Mouse (Mus musculus): ENCODE results near the gene Carmil3. TPM values are rescaled to one million over a fixed set of nuclear protein-coding genes. Genes with fewer than 3 reads are reported as not detected.
A peak's percentile ranks its signal among the peaks of the same experiment; 100 is the strongest.

Carmil3 gene
- polyA plus RNA-seq, 1 experiment from 2014 or later = 0.52 TPM

GRCm38 (mm10) chr14:55484430-55485085, 5.9 kb upstream of the Carmil3 start:
- Histone ChIP-seq H3K27ac (ENCODE audit: low read depth, low read length) (no peak overlapping the region), H3K36me3 (ENCODE audit: control insufficient read depth, insufficient read depth) (peaks cover 54% of the 10 kb centered on the region), H3K4me2 (replicated peaks; ENCODE audit: low read depth) (no peak overlapping the region), H3K9ac (ENCODE audit: low read depth, low read length) (no peak overlapping the region), H3K4me3 (ENCODE audit: low read depth, low read length) (no peak overlapping the region), H3K27me3 (replicated peaks; ENCODE audit: control insufficient read depth, insufficient read depth, low read length) (no peaks in the 10 kb centered on the region), H3K4me1 (replicated peaks; ENCODE audit: control insufficient read depth, insufficient read depth, low read length) (no peaks in the 10 kb centered on the region), H3K9me3 (ENCODE audit: control insufficient read depth) (no peaks in the 10 kb centered on the region)
- no peak for TF ChIP-seq CTCF (IDR thresholded peaks at IDR 0.05; ENCODE audit: low read depth)
- 78% methylated on average over 5 of the region's 5 CpGs for WGBS
- no peak for ATAC-seq

DNA sequence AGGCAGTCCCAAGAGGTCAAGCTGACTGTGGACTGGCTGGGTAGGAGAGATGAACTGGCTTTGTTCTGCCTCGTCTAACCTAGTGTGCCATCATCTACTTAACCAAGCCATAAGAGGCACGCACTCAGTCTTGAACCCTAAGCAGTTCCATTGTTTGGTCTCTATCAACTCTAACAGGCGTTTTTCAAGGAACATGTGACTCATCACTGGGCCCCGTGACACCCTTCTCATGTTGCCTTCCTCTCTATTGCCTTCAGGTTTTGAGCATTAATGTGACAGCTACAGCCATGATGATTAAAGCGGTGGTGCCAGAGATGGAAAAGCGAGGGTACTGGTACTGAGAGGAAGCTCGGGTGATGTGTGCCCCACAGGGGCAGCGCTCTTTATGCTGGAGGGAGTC, 3.6 kb upstream of the Carmil3 start:
- H3K27ac ChIP-seq (ENCODE audit: low read depth, low read length) = no peak overlapping the region
- TF ChIP-seq CTCF (IDR thresholded peaks at IDR 0.05; ENCODE audit: low read depth) = no peak
- H3K4me1 ChIP-seq (replicated peaks; ENCODE audit: control insufficient read depth, insufficient read depth, low read length) = no peaks in the 10 kb centered on the region
- H3K36me3 ChIP-seq (ENCODE audit: control insufficient read depth, insufficient read depth) = peaks cover 40% of the 10 kb centered on the region
- no peaks in the 10 kb centered on the region for H3K9me3 ChIP-seq (ENCODE audit: control insufficient read depth)
- no peak for ATAC-seq
- no peak overlapping the region for H3K4me2 ChIP-seq (replicated peaks; ENCODE audit: low read depth)
- WGBS = 86% methylated on average over 8 of the region's 8 CpGs
- H3K4me3 ChIP-seq (ENCODE audit: low read depth, low read length) = no peak overlapping the region
- H3K9ac ChIP-seq (ENCODE audit: low read depth, low read length) = no peak overlapping the region
- no peaks in the 10 kb centered on the region for H3K27me3 ChIP-seq (replicated peaks; ENCODE audit: control insufficient read depth, insufficient read depth, low read length)

DNA sequence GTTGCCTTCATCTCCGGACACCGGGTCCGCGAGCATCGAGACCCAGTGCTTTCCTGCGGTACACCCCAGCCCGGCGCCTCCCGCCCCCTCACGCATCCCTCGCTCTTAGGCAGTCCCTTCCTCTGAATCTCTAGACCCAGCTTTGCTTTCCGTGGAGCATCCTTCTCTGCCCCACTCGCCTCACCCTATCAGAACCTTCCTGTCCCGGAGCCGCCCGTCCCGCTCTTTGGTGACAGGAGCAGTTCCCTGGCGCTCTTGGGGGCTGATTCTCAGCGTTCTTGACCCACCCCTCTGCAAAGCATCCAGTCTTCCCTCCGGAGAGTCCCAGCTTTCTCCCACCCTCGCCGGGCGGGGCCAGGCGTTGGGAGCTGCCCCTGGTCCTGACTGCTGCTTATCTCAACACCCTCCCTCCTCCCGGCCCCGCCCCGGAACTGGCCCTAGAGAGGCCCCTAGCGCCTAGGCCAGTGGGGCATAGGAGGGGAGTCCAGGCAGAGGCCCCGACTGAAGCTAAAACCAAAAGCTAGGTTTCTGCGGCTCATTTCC, 911 bp downstream of the Carmil3 start:
- TF ChIP-seq CTCF (IDR thresholded peaks at IDR 0.05; ENCODE audit: low read depth) = no peak
- WGBS = under 1% methylated on average over 29 of the region's 30 CpGs
- no peaks in the 10 kb centered on the region for H3K27me3 ChIP-seq (replicated peaks; ENCODE audit: control insufficient read depth, insufficient read depth, low read length)
- no peaks in the 10 kb centered on the region for H3K4me1 ChIP-seq (replicated peaks; ENCODE audit: control insufficient read depth, insufficient read depth, low read length)
- H3K9ac ChIP-seq (ENCODE audit: low read depth, low read length) = no peak overlapping the region
- H3K9me3 ChIP-seq (ENCODE audit: control insufficient read depth) = no peaks in the 10 kb centered on the region
- H3K4me3 ChIP-seq (ENCODE audit: low read depth, low read length) = peak overlapping the region; percentile 65
- peaks cover 20% of the 10 kb centered on the region for H3K36me3 ChIP-seq (ENCODE audit: control insufficient read depth, insufficient read depth)
- ATAC-seq = peak; percentile 63
- peak overlapping the region; percentile 99 for H3K4me2 ChIP-seq (replicated peaks; ENCODE audit: low read depth)
- H3K27ac ChIP-seq (ENCODE audit: low read depth, low read length) = no peak overlapping the region

- no peak overlapping the region for H3K9ac ChIP-seq (ENCODE audit: low read depth, low read length)
- H3K4me1 ChIP-seq (replicated peaks; ENCODE audit: control insufficient read depth, insufficient read depth, low read length) = no peaks in the 10 kb centered on the region
- WGBS = 52% methylated on average over 3 of the region's 3 CpGs
- no peak overlapping the region for H3K27ac ChIP-seq (ENCODE audit: low read depth, low read length)
- no peak overlapping the region for H3K4me3 ChIP-seq (ENCODE audit: low read depth, low read length)
- H3K27me3 ChIP-seq (replicated peaks; ENCODE audit: control insufficient read depth, insufficient read depth, low read length) = no peaks in the 10 kb centered on the region
- no peak overlapping the region for H3K4me2 ChIP-seq (replicated peaks; ENCODE audit: low read depth)
- ATAC-seq = no peak
- TF ChIP-seq CTCF (IDR thresholded peaks at IDR 0.05; ENCODE audit: low read depth) = no peak
- peaks cover 12% of the 10 kb centered on the region; the same call in 1 of the 2 replicates for H3K36me3 ChIP-seq (ENCODE audit: control insufficient read depth, insufficient read depth)
- no peaks in the 10 kb centered on the region for H3K9me3 ChIP-seq (ENCODE audit: control insufficient read depth)
Observed at GRCm38 (mm10) chr14:55492103-55492502, 1.7 kb downstream of the Carmil3 start.

- Histone ChIP-seq H3K9ac (ENCODE audit: low read depth, low read length) (no peak overlapping the region), H3K4me1 (replicated peaks; ENCODE audit: control insufficient read depth, insufficient read depth, low read length) (no peaks in the 10 kb centered on the region), H3K4me3 (ENCODE audit: low read depth, low read length) (no peak overlapping the region), H3K4me2 (replicated peaks; ENCODE audit: low read depth) (no peak overlapping the region), H3K27ac (ENCODE audit: low read depth, low read length) (no peak overlapping the region), H3K9me3 (ENCODE audit: control insufficient read depth) (no peaks in the 10 kb centered on the region), H3K36me3 (ENCODE audit: control insufficient read depth, insufficient read depth) (no peaks in the 10 kb centered on the region), H3K27me3 (replicated peaks; ENCODE audit: control insufficient read depth, insufficient read depth, low read length) (no peaks in the 10 kb centered on the region)
- ATAC-seq = no peak
- no peak for TF ChIP-seq CTCF (IDR thresholded peaks at IDR 0.05; ENCODE audit: low read depth)
- 78% methylated on average over 20 of the region's 20 CpGs for WGBS
Observed at GRCm38 (mm10) chr14:55495509-55496240, 5.2 kb downstream of the Carmil3 start.

- WGBS = 71% methylated on average over 16 of the region's 16 CpGs
- H3K27me3 ChIP-seq (replicated peaks; ENCODE audit: control insufficient read depth, insufficient read depth, low read length) = no peaks in the 10 kb centered on the region
- TF ChIP-seq CTCF (IDR thresholded peaks at IDR 0.05; ENCODE audit: low read depth) = no peak
- no peak overlapping the region for H3K4me2 ChIP-seq (replicated peaks; ENCODE audit: low read depth)
- ATAC-seq = 0 out of 2 replicates have a peak, but pooled peaks have one; percentile 26
- H3K9ac ChIP-seq (ENCODE audit: low read depth, low read length) = no peak overlapping the region
- no peaks in the 10 kb centered on the region for H3K36me3 ChIP-seq (ENCODE audit: control insufficient read depth, insufficient read depth)
- H3K27ac ChIP-seq (ENCODE audit: low read depth, low read length) = no peak overlapping the region
- no peak overlapping the region for H3K4me3 ChIP-seq (ENCODE audit: low read depth, low read length)
- no peaks in the 10 kb centered on the region for H3K9me3 ChIP-seq (ENCODE audit: control insufficient read depth)
- H3K4me1 ChIP-seq (replicated peaks; ENCODE audit: control insufficient read depth, insufficient read depth, low read length) = no peaks in the 10 kb centered on the region
Observed at GRCm38 (mm10) chr14:55496761-55497448, 6.5 kb downstream of the Carmil3 start.

Measured in intestine, postnatal 0 days (tissue).